Mouse (Mus musculus) forebrain, embryonic 14.5 days (tissue): ENCODE measurements around the gene Msantd2. TPM values are rescaled to one million over a fixed set of nuclear protein-coding genes. Genes with fewer than 3 reads are reported as not detected.

Source experiments
- ATAC-seq: fragments of 200-750 bp; cut with Nextera tagmentation; 2 replicates; pipeline ENCODE4 v1.8.0; 2017; ENCODE audit warnings: mild to moderate bottlenecking, moderate library complexity
- DNase-seq: peaks from one replicate; pipeline ENCODE4 v3.0.0-alpha.2; 2015; ENCODE audit warnings: low spot score
- H3K27ac ChIP-seq: fragments of 300-500 bp; sonication (generic); 2 replicates; pipeline ENCODE4 v1.5.1; 2014; ENCODE audit warnings: low read depth, mild to moderate bottlenecking, control low read depth, low read length, moderate library complexity
- H3K27me3 ChIP-seq: fragments of 300-500 bp; sonication (generic); replicated peaks from 2 replicates; pipeline ENCODE4 v1.6.1; 2014; ENCODE audit warnings: low read length, control low read depth, mixed read lengths; ENCODE audit not compliant: control insufficient read depth, insufficient read depth
- H3K36me3 ChIP-seq: fragments of 300-500 bp; sonication (generic); 2 replicates; pipeline ENCODE4 v1.6.1; 2014; ENCODE audit warnings: low read length, control low read depth; ENCODE audit not compliant: control insufficient read depth, insufficient read depth
- H3K4me1 ChIP-seq: fragments of 300-500 bp; sonication (generic); 2 replicates; pipeline ENCODE4 v1.6.1; 2014; ENCODE audit warnings: antibody characterized with exemption, low read length, control low read depth; ENCODE audit not compliant: control insufficient read depth, insufficient read depth
- H3K4me2 ChIP-seq: fragments of 300-500 bp; sonication (generic); 2 replicates; pipeline ENCODE4 v1.6.1; 2014; ENCODE audit warnings: mild to moderate bottlenecking, control low read depth, low read length
- H3K4me3 ChIP-seq: fragments of 300-500 bp; sonication (generic); 2 replicates; pipeline ENCODE4 v1.5.1; 2014; ENCODE audit warnings: low read depth, low read length, control low read depth
- H3K9ac ChIP-seq: fragments of 300-500 bp; sonication (generic); 2 replicates; pipeline ENCODE4 v1.6.1; 2014; ENCODE audit warnings: mild to moderate bottlenecking, low read length, control low read depth, moderate library complexity
- H3K9me3 ChIP-seq: fragments of 300-500 bp; sonication (generic); replicated peaks from 2 replicates; pipeline ENCODE4 v1.6.1; 2016; ENCODE audit warnings: low read length, control low read depth, mixed read lengths; ENCODE audit not compliant: control insufficient read depth
- WGBS: fragments of 180-500 bp; shearing (Covaris S2); extraction: QIAGEN DNeasy Blood & Tissue Kit; methylation state at CpG from one replicate; pipeline ENCODE4 v1.1.7; 2014; 5-methylcytosine and 5-hydroxymethylcytosine counted together
- polyA plus RNA-seq: library from polyadenylated mRNA; unstranded; fragments of >200 nt; fragmentation: Nextera tagmentation; extraction: Ambion mirVana; gene quantifications from 2 replicates; pipeline ENCODE4 v1.2.1, GENCODE M21; 2014

The Msantd2 gene
- polyA plus RNA-seq, 1 experiment from 2014 or later: 29.2 TPM

- Histone ChIP-seq H3K4me1 (no peaks in the 10 kb centered on the region), H3K27me3 (no peaks in the 10 kb centered on the region), H3K4me3 (no peak overlapping the region), H3K36me3 (peaks cover 28% of the 10 kb centered on the region), H3K4me2 (no peak overlapping the region), H3K9ac (no peak overlapping the region), H3K9me3 (no peaks in the 10 kb centered on the region), H3K27ac (no peak overlapping the region)
- WGBS: 71% methylated on average over 1 of the region's 1 CpGs
- DNase-seq (no peak), ATAC-seq (no peak)
Measured at GRCm38 (mm10) chr9:37517467-37517866, 28.3 kb downstream of the Msantd2 start.

- H3K4me2 ChIP-seq: no peak overlapping the region
- DNase-seq (peak; percentile 42), ATAC-seq (no peak)
- H3K9ac ChIP-seq: no peak overlapping the region
- no peaks in the 10 kb centered on the region for H3K4me1 ChIP-seq
- H3K4me3 ChIP-seq: no peak overlapping the region
- peaks cover 39% of the 10 kb centered on the region for H3K36me3 ChIP-seq
- WGBS: 82% methylated on average over 8 of the region's 8 CpGs
- H3K27me3 ChIP-seq: no peaks in the 10 kb centered on the region
- no peak overlapping the region for H3K27ac ChIP-seq
- H3K9me3 ChIP-seq: no peaks in the 10 kb centered on the region
Measured at GRCm38 (mm10) chr9:37518991-37519390, 29.9 kb downstream of the Msantd2 start.

- DNase-seq (no peak), ATAC-seq (no peak)
- H3K27ac ChIP-seq: no peak overlapping the region
- 89% methylated on average over 2 of the region's 2 CpGs for WGBS
- no peaks in the 10 kb centered on the region for H3K4me1 ChIP-seq
- no peak overlapping the region for H3K4me3 ChIP-seq
- no peak overlapping the region for H3K4me2 ChIP-seq
- H3K27me3 ChIP-seq: no peaks in the 10 kb centered on the region
- no peaks in the 10 kb centered on the region for H3K9me3 ChIP-seq
- H3K9ac ChIP-seq: no peak overlapping the region
- peaks cover 44% of the 10 kb centered on the region for H3K36me3 ChIP-seq
Measured at GRCm38 (mm10) chr9:37519995-37520394, 30.9 kb downstream of the Msantd2 start.

- peaks cover 41% of the 10 kb centered on the region for H3K27me3 ChIP-seq
- no peak overlapping the region for H3K4me3 ChIP-seq
- no peaks in the 10 kb centered on the region for H3K9me3 ChIP-seq
- H3K9ac ChIP-seq: no peak overlapping the region
- H3K36me3 ChIP-seq: peaks cover 30% of the 10 kb centered on the region
- H3K27ac ChIP-seq: no peak overlapping the region
- H3K4me2 ChIP-seq: no peak overlapping the region
- DNase-seq: no peak
- H3K4me1 ChIP-seq: peaks cover 2% of the 10 kb centered on the region; the same call in 1 of the 2 replicates
- no peak for ATAC-seq
- 97% methylated on average over 2 of the region's 2 CpGs for WGBS
Measured at GRCm38 (mm10) chr9:37525461-37525860, 36.3 kb downstream of the Msantd2 start.

GRCm38 (mm10) chr9:37526443-37527395 lies 37.6 kb downstream of the Msantd2 start:
- Histone ChIP-seq H3K4me2 (no peak overlapping the region), H3K27me3 (peaks cover 43% of the 10 kb centered on the region), H3K27ac (no peak overlapping the region), H3K4me3 (no peak overlapping the region), H3K9ac (0 out of 2 replicates have a peak overlapping the region, but pooled peaks have one; percentile 13), H3K4me1 (peaks cover 4% of the 10 kb centered on the region; the same call in 1 of the 2 replicates), H3K9me3 (no peaks in the 10 kb centered on the region), H3K36me3 (peaks cover 21% of the 10 kb centered on the region)
- DNase-seq: no peak
- ATAC-seq: no peak
- WGBS: 30% methylated on average over 21 of the region's 21 CpGs

- DNase-seq: no peak
- Histone ChIP-seq H3K4me3 (peak within 1 kb of the TSS; percentile 2; the same call in 1 of the 2 replicates), H3K4me2 (no peak within 1 kb of the TSS), H3K27me3 (peaks cover 43% of the 10 kb centered on the region), H3K4me1 (peaks cover 4% of the 10 kb centered on the region; the same call in 1 of the 2 replicates), H3K9ac (0 out of 2 replicates have a peak within 1 kb of the TSS, but pooled peaks have one; percentile 13), H3K9me3 (no peaks in the 10 kb centered on the region), H3K27ac (no peak within 1 kb of the TSS), H3K36me3 (peaks cover 19% of the 10 kb centered on the region)
- ATAC-seq: no peak
- WGBS: 8% methylated on average over 41 of the region's 41 CpGs
Measured at GRCm38 (mm10) chr9:37527396-37528224, 38.5 kb downstream of the Msantd2 start, which contains the start of gene Esam. Esam (plus strand) TSS chr9:37528078.

GRCm38 (mm10) chr9:37528225-37528970 lies 39.3 kb downstream of the Msantd2 start:
- no peak overlapping the region for H3K9ac ChIP-seq
- no peaks in the 10 kb centered on the region for H3K9me3 ChIP-seq
- DNase-seq (no peak), ATAC-seq (no peak)
- 31% methylated on average over 9 of the region's 9 CpGs for WGBS
- no peak overlapping the region for H3K4me2 ChIP-seq
- H3K27ac ChIP-seq: no peak overlapping the region
- H3K27me3 ChIP-seq: peaks cover 43% of the 10 kb centered on the region
- H3K36me3 ChIP-seq: peaks cover 11% of the 10 kb centered on the region
- peaks cover 4% of the 10 kb centered on the region; the same call in 1 of the 2 replicates for H3K4me1 ChIP-seq
- H3K4me3 ChIP-seq: peak overlapping the region; percentile 2; the same call in 1 of the 2 replicates
